Mouse (Mus musculus) heart, embryonic 13.5 days (tissue): ENCODE data around the gene Gm853. TPM values are rescaled to one million over a fixed set of nuclear protein-coding genes. Genes with fewer than 3 reads are reported as not detected.

Source experiments
- ATAC-seq: fragments of 200-750 bp; cut with Nextera tagmentation; 2 replicates; pipeline ENCODE4 v1.8.0; 2017; ENCODE audit warnings: moderate TSS enrichment; ENCODE audit not compliant: insufficient number of reproducible peaks, low FRiP score, low TSS enrichment; ENCODE audit errors: extremely low read depth
- H3K27ac ChIP-seq: fragments of 300-500 bp; sonication (generic); replicated peaks from 2 replicates; pipeline ENCODE4 v1.5.1; 2015; ENCODE audit warnings: moderate library complexity, mild to moderate bottlenecking, inconsistent platforms
- H3K27me3 ChIP-seq: fragments of 300-500 bp; sonication (generic); replicated peaks from 2 replicates; pipeline ENCODE4 v1.6.1; 2015; ENCODE audit warnings: mild to moderate bottlenecking, inconsistent platforms
- H3K36me3 ChIP-seq: fragments of 300-500 bp; sonication (generic); 2 replicates; pipeline ENCODE4 v1.6.1; 2015; ENCODE audit warnings: mild to moderate bottlenecking, inconsistent platforms
- H3K4me1 ChIP-seq: fragments of 300-500 bp; sonication (generic); 2 replicates; pipeline ENCODE4 v1.6.1; 2015; ENCODE audit warnings: inconsistent platforms
- H3K4me2 ChIP-seq: fragments of 300-500 bp; sonication (generic); 2 replicates; pipeline ENCODE4 v1.6.1; 2015; ENCODE audit warnings: inconsistent platforms, mild to moderate bottlenecking, moderate library complexity
- H3K4me3 ChIP-seq: fragments of 300-500 bp; sonication (generic); 2 replicates; pipeline ENCODE4 v1.5.1; 2015; ENCODE audit warnings: moderate library complexity, mild to moderate bottlenecking, inconsistent platforms
- H3K9ac ChIP-seq: fragments of 300-500 bp; sonication (generic); 2 replicates; pipeline ENCODE4 v1.6.1; 2015; ENCODE audit warnings: inconsistent platforms, mild to moderate bottlenecking, moderate library complexity
- H3K9me3 ChIP-seq: fragments of 300-500 bp; sonication (generic); 2 replicates; pipeline ENCODE4 v1.6.1; 2016; ENCODE audit warnings: inconsistent platforms
- WGBS: fragments of 180-500 bp; shearing (Covaris S2); methylation state at CpG from one replicate; pipeline ENCODE4 v1.1.7; 2015; ENCODE audit warnings: mixed read lengths; 5-methylcytosine and 5-hydroxymethylcytosine counted together
- polyA plus RNA-seq: library from polyadenylated mRNA; unstranded; fragments of >200 nt; fragmentation: Nextera tagmentation; extraction: Ambion mirVana; gene quantifications from 2 replicates; pipeline ENCODE4 v1.2.1, GENCODE M21; 2015

Gm853 gene
- polyA plus RNA-seq: not detected in 2 replicates

GRCm38 (mm10) chr4:130222179-130222578, at the start of gene Gm853:
Gene Gm853, minus strand, starts transcription at chr4:130222401.
- no peak within 1 kb of the TSS for H3K27ac ChIP-seq
- H3K9ac ChIP-seq: no peak within 1 kb of the TSS
- no peaks in the 10 kb centered on the region for H3K36me3 ChIP-seq
- H3K4me1 ChIP-seq: no peaks in the 10 kb centered on the region
- no peaks in the 10 kb centered on the region for H3K9me3 ChIP-seq
- no peak within 1 kb of the TSS for H3K4me2 ChIP-seq
- H3K4me3 ChIP-seq: no peak within 1 kb of the TSS
- ATAC-seq: no peak
- 53% methylated on average over 4 of the region's 4 CpGs for WGBS
- H3K27me3 ChIP-seq: peaks cover 16% of the 10 kb centered on the region

GRCm38 (mm10) chr4:130270611-130271347, 48.6 kb upstream of the Gm853 start:
- Histone ChIP-seq H3K27me3 (peaks cover 68% of the 10 kb centered on the region), H3K9me3 (no peaks in the 10 kb centered on the region), H3K4me3 (no peak overlapping the region), H3K36me3 (no peaks in the 10 kb centered on the region), H3K4me2 (no peak overlapping the region), H3K4me1 (peaks cover 30% of the 10 kb centered on the region), H3K9ac (no peak overlapping the region), H3K27ac (no peak overlapping the region)
- no peak for ATAC-seq
- WGBS: 71% methylated on average over 6 of the region's 6 CpGs

- Histone ChIP-seq H3K27ac (no peak overlapping the region), H3K4me2 (no peak overlapping the region), H3K4me3 (no peak overlapping the region), H3K9ac (no peak overlapping the region), H3K9me3 (no peaks in the 10 kb centered on the region), H3K36me3 (no peaks in the 10 kb centered on the region), H3K27me3 (peaks cover 68% of the 10 kb centered on the region), H3K4me1 (peaks cover 26% of the 10 kb centered on the region)
- WGBS: 63% methylated on average over 8 of the region's 8 CpGs
- ATAC-seq: no peak
These were observed 47.9 kb upstream of the Gm853 start for GRCm38 (mm10) chr4:130270089-130270488.

GRCm38 (mm10) chr4:130268736-130269135, 46.5 kb upstream of the Gm853 start:
- Histone ChIP-seq H3K4me3 (no peak overlapping the region), H3K4me2 (no peak overlapping the region), H3K36me3 (no peaks in the 10 kb centered on the region), H3K27ac (no peak overlapping the region), H3K9me3 (no peaks in the 10 kb centered on the region), H3K27me3 (peaks cover 67% of the 10 kb centered on the region), H3K9ac (no peak overlapping the region), H3K4me1 (peaks cover 12% of the 10 kb centered on the region)
- whole genome bisulfite sequencing: 87% methylated on average over 10 of the region's 10 CpGs
- no peak for ATAC-seq

GRCm38 (mm10) chr4:130267069-130267468, 44.9 kb upstream of the Gm853 start:
- H3K4me3 ChIP-seq: no peak overlapping the region
- no peaks in the 10 kb centered on the region for H3K36me3 ChIP-seq
- H3K9ac ChIP-seq: no peak overlapping the region
- 76% methylated on average over 7 of the region's 7 CpGs for WGBS
- peaks cover 61% of the 10 kb centered on the region for H3K27me3 ChIP-seq
- no peak overlapping the region for H3K27ac ChIP-seq
- no peak overlapping the region for H3K4me2 ChIP-seq
- H3K4me1 ChIP-seq: peaks cover 7% of the 10 kb centered on the region; the same call in 1 of the 2 replicates
- no peak for ATAC-seq
- H3K9me3 ChIP-seq: no peaks in the 10 kb centered on the region

GRCm38 (mm10) chr4:130266601-130267000, 44.4 kb upstream of the Gm853 start:
- no peak for ATAC-seq
- no peak overlapping the region for H3K27ac ChIP-seq
- H3K4me3 ChIP-seq: no peak overlapping the region
- no peaks in the 10 kb centered on the region for H3K9me3 ChIP-seq
- H3K9ac ChIP-seq: no peak overlapping the region
- H3K4me1 ChIP-seq: peaks cover 7% of the 10 kb centered on the region; the same call in 1 of the 2 replicates
- H3K36me3 ChIP-seq: no peaks in the 10 kb centered on the region
- WGBS: 60% methylated on average over 9 of the region's 9 CpGs
- H3K27me3 ChIP-seq: peaks cover 57% of the 10 kb centered on the region
- H3K4me2 ChIP-seq: no peak overlapping the region

- H3K4me2 ChIP-seq: no peak overlapping the region
- no peak for ATAC-seq
- no peaks in the 10 kb centered on the region for H3K36me3 ChIP-seq
- H3K4me3 ChIP-seq: no peak overlapping the region
- H3K4me1 ChIP-seq: peaks cover 7% of the 10 kb centered on the region; the same call in 1 of the 2 replicates
- WGBS: 18% methylated on average over 24 of the region's 24 CpGs
- H3K27ac ChIP-seq: no peak overlapping the region
- H3K27me3 ChIP-seq: peaks cover 51% of the 10 kb centered on the region
- H3K9ac ChIP-seq: 0 out of 2 replicates have a peak overlapping the region, but pooled peaks have one; percentile 28
- H3K9me3 ChIP-seq: no peaks in the 10 kb centered on the region
These were observed 42.6 kb upstream of the Gm853 start for GRCm38 (mm10) chr4:130264698-130265349.

GRCm38 (mm10) chr4:130264131-130264530, 41.9 kb upstream of the Gm853 start:
- no peak overlapping the region for H3K27ac ChIP-seq
- ATAC-seq: no peak
- H3K4me1 ChIP-seq: peaks cover 7% of the 10 kb centered on the region; the same call in 1 of the 2 replicates
- H3K9me3 ChIP-seq: no peaks in the 10 kb centered on the region
- H3K9ac ChIP-seq: peak overlapping the region; percentile 28; the same call in 1 of the 2 replicates
- H3K36me3 ChIP-seq: no peaks in the 10 kb centered on the region
- H3K27me3 ChIP-seq: peaks cover 48% of the 10 kb centered on the region
- 33% methylated on average over 11 of the region's 11 CpGs for WGBS
- H3K4me3 ChIP-seq: no peak overlapping the region
- H3K4me2 ChIP-seq: no peak overlapping the region

GRCm38 (mm10) chr4:130260406-130260805, 38.2 kb upstream of the Gm853 start:
- no peaks in the 10 kb centered on the region for H3K36me3 ChIP-seq
- no peak overlapping the region for H3K4me3 ChIP-seq
- no peak for ATAC-seq
- H3K9ac ChIP-seq: no peak overlapping the region
- WGBS: 29% methylated on average over 5 of the region's 5 CpGs
- no peaks in the 10 kb centered on the region for H3K9me3 ChIP-seq
- H3K4me1 ChIP-seq: no peaks in the 10 kb centered on the region
- H3K4me2 ChIP-seq: no peak overlapping the region
- no peak overlapping the region for H3K27ac ChIP-seq
- peaks cover 39% of the 10 kb centered on the region for H3K27me3 ChIP-seq

- peak; percentile 83 for ATAC-seq
- Histone ChIP-seq H3K9me3 (no peaks in the 10 kb centered on the region), H3K4me2 (peak overlapping the region; percentile 27), H3K4me3 (0 out of 2 replicates have a peak overlapping the region, but pooled peaks have one; percentile 6), H3K36me3 (no peaks in the 10 kb centered on the region), H3K27me3 (0 out of 2 replicates have a peak, but pooled peaks cover 10% of the 10 kb centered on the region), H3K9ac (no peak overlapping the region), H3K4me1 (peaks cover 19% of the 10 kb centered on the region), H3K27ac (no peak overlapping the region)
- 52% methylated on average over 8 of the region's 8 CpGs for WGBS
These were observed 30.4 kb upstream of the Gm853 start for GRCm38 (mm10) chr4:130252441-130253157.

GRCm38 (mm10) chr4:130251763-130252162, 29.6 kb upstream of the Gm853 start:
- no peaks in the 10 kb centered on the region for H3K36me3 ChIP-seq
- H3K9me3 ChIP-seq: no peaks in the 10 kb centered on the region
- peak overlapping the region; percentile 27; the same call in 1 of the 2 replicates for H3K4me2 ChIP-seq
- no peak overlapping the region for H3K27ac ChIP-seq
- H3K27me3 ChIP-seq: peaks cover 15% of the 10 kb centered on the region; the same call in 1 of the 2 replicates
- 0 out of 2 replicates have a peak overlapping the region, but pooled peaks have one; percentile 19 for H3K9ac ChIP-seq
- ATAC-seq: no peak
- 38% methylated on average over 3 of the region's 3 CpGs for WGBS
- H3K4me1 ChIP-seq: peaks cover 19% of the 10 kb centered on the region
- H3K4me3 ChIP-seq: no peak overlapping the region
